8 mouse cellular contexts compared by ENCODE assay signal in genomic region chr3:52940832-52941468, GRCm38 (mm10).
A peak's percentile ranks its signal among the peaks of the same experiment; 100 is the strongest.
DNase-seq lines count a peak whose midpoint lies in the region; ATAC-seq lines count a peak whose summit lies in the region.

No protein-coding gene starts in this region.

- 0 out of 2 replicates have a peak overlapping the region, but pooled peaks have one; percentile 10 for H3K4me2 ChIP-seq in forebrain, embryonic 13.5 days
- no peak overlapping the region for H3K4me2 ChIP-seq in midbrain, embryonic 15.5 days

- WGBS in forebrain, embryonic 13.5 days = 6% methylated on average over 10 of the region's 10 CpGs
- 18% methylated on average over 10 of the region's 10 CpGs for WGBS in midbrain, embryonic 15.5 days

- peaks cover 23% of the 10 kb centered on the region for H3K4me1 ChIP-seq in forebrain, embryonic 13.5 days
- H3K4me1 ChIP-seq in midbrain, embryonic 15.5 days = peaks cover 15% of the 10 kb centered on the region

- intact Hi-C loops in left cerebral cortex, postnatal 10 days (cut with DNase I) = no loop called here

- no peak overlapping the region for H3K4me3 ChIP-seq in forebrain, embryonic 13.5 days
- H3K4me3 ChIP-seq in midbrain, embryonic 15.5 days = no peak overlapping the region

- H3K9ac ChIP-seq in forebrain, embryonic 13.5 days = no peak overlapping the region
- no peak overlapping the region for H3K9ac ChIP-seq in midbrain, embryonic 15.5 days

- no peaks in the 10 kb centered on the region for H3K9me3 ChIP-seq in forebrain, embryonic 13.5 days (replicated peaks)
- H3K9me3 ChIP-seq in midbrain, embryonic 15.5 days = no peaks in the 10 kb centered on the region

- peak; percentile 51; the same call in 1 of the 2 replicates for ATAC-seq in forebrain, embryonic 13.5 days
- ATAC-seq in midbrain, embryonic 15.5 days (replicated peaks) = peak; percentile 75; the same call in 1 of the 2 replicates
- no peak for ATAC-seq in megakaryocyte, adult 5-6 weeks (ENCODE audit: poor library complexity, severe bottlenecking)

- H3K27ac ChIP-seq in forebrain, embryonic 13.5 days = 0 out of 2 replicates have a peak overlapping the region, but pooled peaks have one; percentile 14
- peak overlapping the region; percentile 30; the same call in 1 of the 2 replicates for H3K27ac ChIP-seq in midbrain, embryonic 15.5 days

- no peaks in the 10 kb centered on the region for H3K36me3 ChIP-seq in forebrain, embryonic 13.5 days (ENCODE audit: poor library complexity, severe bottlenecking)
- H3K36me3 ChIP-seq in midbrain, embryonic 15.5 days (replicated peaks) = no peaks in the 10 kb centered on the region

- peak; percentile 34 to 70 for DNase-seq in left cerebral cortex, postnatal 10 days (ENCODE audit: extremely low spot score in 1 of 2, low spot score in 2 of 2)
- DNase-seq in left cerebral cortex, adult 11 months (ENCODE audit: low spot score) = no peak
- peak; percentile 32 for DNase-seq in brain, embryonic 18.5 days (ENCODE audit: low read depth, low spot score)
- peak; percentile 81 for DNase-seq in heart, postnatal 4 days
- DNase-seq in MN1 (ENCODE audit: low spot score) = no peak

- no peaks in the 10 kb centered on the region for H3K27me3 ChIP-seq in forebrain, embryonic 13.5 days
- H3K27me3 ChIP-seq in midbrain, embryonic 15.5 days (replicated peaks) = peaks cover 3% of the 10 kb centered on the region; the same call in 1 of the 2 replicates

Comparison
In these comparisons a context has a peak if more than half of its experiments do, and no peak if none do; other contexts are left out.
1. DNase-seq: peak in left cerebral cortex, postnatal 10 days (2 of 2), brain, embryonic 18.5 days (single experiment) and heart, postnatal 4 days (single experiment); none in left cerebral cortex, adult 11 months (single experiment) and MN1 (single experiment).